Mouse (Mus musculus) liver, embryonic 14.5 days (tissue): ENCODE measurements at regions not wholly inside any gene's neighbourhood (a gene's known extent, or its start where the extent isn't known, plus 50 kb on each side); places are given as distances from the start of the nearest gene placed in this dataset.

Experiments
- ATAC-seq: fragments of 200-750 bp; cut with Nextera tagmentation; 2 replicates; pipeline ENCODE4 v1.8.0; 2017; ENCODE audit warnings: moderate number of reproducible peaks, mild to moderate bottlenecking, moderate library complexity; ENCODE audit not compliant: insufficient read depth
- DNase-seq, 3 experiments: peaks; one replicate each; pipeline ENCODE4 v3.0.0-alpha.2; 2012 to 2013; ENCODE audit warnings: low read depth in 3 of 3, low spot score in 3 of 3
- H3K27ac ChIP-seq: fragments of 300-500 bp; sonication (generic); 2 replicates; pipeline ENCODE4 v1.5.1; 2014; ENCODE audit warnings: moderate library complexity, mild to moderate bottlenecking, control low read depth, inconsistent platforms
- H3K27me3 ChIP-seq: fragments of 300-500 bp; sonication (generic); 2 replicates; pipeline ENCODE4 v1.6.1; 2014; ENCODE audit warnings: mild to moderate bottlenecking, low read length, moderate library complexity; ENCODE audit not compliant: control insufficient read depth, insufficient read depth
- H3K36me3 ChIP-seq: fragments of 300-500 bp; sonication (generic); replicated peaks from 2 replicates; pipeline ENCODE4 v1.6.1; 2014; ENCODE audit warnings: low read depth; ENCODE audit not compliant: control insufficient read depth, insufficient read depth
- H3K4me1 ChIP-seq, 2 experiments: fragments of 200-500 bp in 1 of 2; fragments of 300-500 bp in 1 of 2; sonication (generic) in 1 of 2; replicated peaks; 2 replicates each; pipeline ENCODE4 v1.6.1; 2012 to 2014; ENCODE audit warnings: antibody characterized with exemption in 1 of 2, inconsistent platforms in 1 of 2, low read length in 1 of 2; ENCODE audit not compliant: control insufficient read depth in 2 of 2, insufficient read depth in 2 of 2
- H3K4me2 ChIP-seq: fragments of 300-500 bp; sonication (generic); 2 replicates; pipeline ENCODE4 v1.6.1; 2014; ENCODE audit warnings: low read depth, mild to moderate bottlenecking, control low read depth, moderate library complexity
- H3K4me3 ChIP-seq, 2 experiments: fragments of 200-500 bp in 1 of 2; fragments of 300-500 bp in 1 of 2; sonication (generic) in 1 of 2; 2 replicates each; pipeline ENCODE4 v1.5.1; 2012 to 2014; ENCODE audit warnings: low read depth in 2 of 2, low read length in 2 of 2, mild to moderate bottlenecking in 2 of 2, control low read depth in 1 of 2, inconsistent platforms in 1 of 2, moderate library complexity in 1 of 2; ENCODE audit not compliant: insufficient read depth in 1 of 2
- H3K9ac ChIP-seq: fragments of 300-500 bp; sonication (generic); replicated peaks from 2 replicates; pipeline ENCODE4 v1.6.1; 2014; ENCODE audit warnings: mild to moderate bottlenecking, control low read depth, moderate library complexity
- H3K9me3 ChIP-seq: fragments of 300-500 bp; sonication (generic); 2 replicates; pipeline ENCODE4 v1.6.1; 2016; ENCODE audit warnings: low read length, mixed read lengths; ENCODE audit not compliant: control insufficient read depth
- CTCF ChIP-seq: IDR thresholded peaks from 2 replicates; pipeline ENCODE4 v1.5.1; 2016; ENCODE audit warnings: antibody characterized with exemption, low read depth, control low read depth
- EP300 ChIP-seq: IDR thresholded peaks from 2 replicates; pipeline ENCODE4 v1.6.1; 2016; ENCODE audit warnings: antibody characterized with exemption, low read depth
- WGBS: fragments of 180-500 bp; shearing (Covaris S2); extraction: QIAGEN DNeasy Blood & Tissue Kit; methylation state at CpG from one replicate; pipeline ENCODE4 v1.1.7; 2014; ENCODE audit not compliant: insufficient replicate concordance; 5-methylcytosine and 5-hydroxymethylcytosine counted together

DNA sequence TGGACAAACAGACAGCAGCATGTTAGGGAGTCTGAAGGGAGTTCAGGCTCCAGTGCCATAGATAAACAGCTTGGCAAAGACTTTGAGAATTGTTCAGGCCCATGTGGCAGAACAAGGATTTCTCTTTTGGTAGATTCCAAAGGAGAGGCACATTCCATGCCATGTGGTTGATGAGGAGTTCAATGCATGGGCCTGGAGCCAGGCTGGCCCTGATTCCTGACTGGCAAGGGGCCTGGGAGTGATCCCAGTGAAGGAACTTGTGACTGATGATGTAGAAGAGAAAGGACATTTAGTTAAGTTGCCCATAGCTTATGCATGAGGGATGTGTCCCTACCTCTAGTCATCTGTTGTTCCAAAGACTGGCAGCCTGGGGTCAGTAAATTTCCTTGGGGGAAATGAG lies 395.7 kb downstream of the Nuf2 start:
- TF ChIP-seq EP300: no peak
- no peak for TF ChIP-seq CTCF

DNA sequence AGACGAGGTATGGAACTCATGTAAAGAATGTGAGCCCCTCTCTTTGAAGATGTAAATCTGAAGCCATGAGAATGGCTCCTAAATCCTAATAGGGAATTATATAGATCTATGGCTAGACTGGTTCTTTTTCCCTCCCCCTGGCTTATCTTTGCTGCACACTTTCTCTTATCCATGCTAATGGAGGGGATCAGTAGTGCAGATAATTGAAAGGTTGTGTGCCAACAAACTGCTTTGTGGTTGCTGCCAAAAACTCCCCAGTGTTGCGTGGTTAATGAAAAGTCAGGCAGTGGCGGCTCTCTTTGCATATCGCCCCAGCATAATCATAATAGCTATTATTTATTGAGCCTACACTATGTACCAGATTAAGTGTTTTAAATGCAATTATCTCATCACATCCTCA lies 427.6 kb downstream of the Nuf2 start:
- Histone ChIP-seq H3K36me3 (no peaks in the 10 kb centered on the region), H3K4me1 (no peaks in the 10 kb centered on the region), H3K4me3 (no peak overlapping the region), H3K27ac (no peak overlapping the region), H3K9ac (no peak overlapping the region), H3K4me2 (no peak overlapping the region), H3K27me3 (no peaks in the 10 kb centered on the region), H3K9me3 (no peaks in the 10 kb centered on the region)
- 44% methylated on average over 4 of the region's 4 CpGs for WGBS
- DNase-seq: no peak
- TF ChIP-seq EP300: no peak
- no peak for TF ChIP-seq CTCF
- ATAC-seq: no peak

More for the DNA sequence above, 395.7 kb downstream of the Nuf2 start:
- DNase-seq: no peak
- Histone ChIP-seq H3K4me2 (no peak overlapping the region), H3K4me1 (no peaks in the 10 kb centered on the region), H3K4me3 (no peak overlapping the region), H3K36me3 (no peaks in the 10 kb centered on the region), H3K27ac (no peak overlapping the region), H3K9me3 (no peaks in the 10 kb centered on the region), H3K9ac (no peak overlapping the region), H3K27me3 (no peaks in the 10 kb centered on the region)
- no peak for ATAC-seq

DNA sequence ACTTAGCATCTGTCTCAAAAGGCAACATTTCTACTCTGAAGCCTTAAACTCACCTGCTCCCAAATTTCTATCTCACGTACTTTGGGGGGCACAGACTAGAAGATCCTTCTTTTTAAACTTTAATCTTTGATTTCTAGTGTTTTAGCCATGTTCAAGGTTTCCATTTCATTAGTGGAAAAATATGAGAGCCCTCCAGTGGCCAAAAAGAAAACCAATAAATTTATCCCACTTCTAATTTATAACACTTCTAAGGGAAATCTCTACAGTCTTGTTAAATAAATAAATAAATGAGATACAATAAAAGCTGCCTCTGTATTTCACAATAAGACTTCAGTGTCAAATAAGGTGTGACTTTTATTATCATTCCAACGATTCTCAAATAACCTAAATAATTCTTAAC lies 428.2 kb downstream of the Nuf2 start:
- DNase-seq (no peak), ATAC-seq (no peak)
- TF ChIP-seq CTCF (no peak), EP300 (no peak)
- Histone ChIP-seq H3K4me3 (no peak overlapping the region), H3K27me3 (no peaks in the 10 kb centered on the region), H3K27ac (no peak overlapping the region), H3K4me1 (no peaks in the 10 kb centered on the region), H3K9ac (no peak overlapping the region), H3K36me3 (no peaks in the 10 kb centered on the region), H3K9me3 (no peaks in the 10 kb centered on the region), H3K4me2 (no peak overlapping the region)
- 30% methylated on average over 2 of the region's 2 CpGs for WGBS

DNA sequence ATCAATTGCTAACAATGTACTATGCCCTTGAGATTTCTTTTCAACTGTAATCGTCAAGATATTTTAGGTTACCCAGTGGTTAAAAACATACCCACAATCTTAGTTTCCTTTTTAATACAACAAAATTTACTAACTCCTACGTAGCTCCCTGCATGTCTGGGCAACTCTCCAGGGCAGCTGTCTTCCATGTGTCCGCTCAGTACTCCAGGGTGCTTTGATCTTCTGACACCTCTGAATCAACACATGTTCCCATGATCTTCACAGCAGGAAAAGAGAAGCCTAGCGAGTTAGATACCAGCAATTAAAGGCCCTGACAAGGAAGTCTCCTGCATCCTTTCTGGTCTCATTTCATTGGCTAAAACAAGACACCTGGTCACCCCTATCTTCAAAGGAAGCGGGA lies 432.0 kb downstream of the Nuf2 start:
- WGBS: 51% methylated on average over 5 of the region's 5 CpGs
- Histone ChIP-seq H3K27me3 (no peaks in the 10 kb centered on the region), H3K4me3 (no peak overlapping the region), H3K9me3 (no peaks in the 10 kb centered on the region), H3K4me2 (no peak overlapping the region), H3K9ac (no peak overlapping the region), H3K36me3 (no peaks in the 10 kb centered on the region), H3K4me1 (no peaks in the 10 kb centered on the region), H3K27ac (no peak overlapping the region)
- no peak for DNase-seq
- ATAC-seq: no peak
- TF ChIP-seq EP300 (no peak), CTCF (no peak)

DNA sequence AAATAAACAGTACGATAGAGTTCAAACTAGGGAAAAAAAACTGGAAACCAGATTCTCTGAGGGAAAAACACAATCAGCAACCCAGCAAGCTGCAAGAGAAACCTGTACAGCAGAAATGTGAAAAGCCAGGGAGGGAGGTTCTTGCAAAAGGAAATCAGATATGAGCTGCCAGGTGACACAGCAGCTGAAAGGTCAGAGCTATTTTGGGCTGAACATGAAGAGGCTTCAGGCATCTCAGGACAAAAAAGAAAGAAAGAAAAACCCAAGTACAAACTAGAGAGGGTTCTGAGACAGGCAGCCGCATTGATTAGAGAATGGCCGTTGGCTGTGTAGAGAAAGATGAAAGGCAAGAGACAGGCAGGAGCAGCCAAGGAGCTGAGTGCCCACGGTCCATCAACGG lies 434.5 kb downstream of the Nuf2 start:
- DNase-seq: no peak
- H3K4me1 ChIP-seq: no peaks in the 10 kb centered on the region
- H3K9me3 ChIP-seq: no peaks in the 10 kb centered on the region

More for the DNA sequence above, 434.5 kb downstream of the Nuf2 start:
- no peaks in the 10 kb centered on the region for H3K36me3 ChIP-seq
- H3K27ac ChIP-seq: no peak overlapping the region
- no peak for TF ChIP-seq CTCF
- TF ChIP-seq EP300: no peak
- H3K9ac ChIP-seq: no peak overlapping the region
- 66% methylated on average over 5 of the region's 5 CpGs for WGBS
- no peak overlapping the region for H3K4me2 ChIP-seq
- no peak for ATAC-seq
- H3K4me3 ChIP-seq: no peak overlapping the region
- H3K27me3 ChIP-seq: no peaks in the 10 kb centered on the region
